Mouse (Mus musculus): Measurements from ENCODE around the gene Galnt14. TPM values are rescaled to one million over a fixed set of nuclear protein-coding genes. Genes with fewer than 3 reads are reported as not detected.

The Galnt14 gene
- polyA plus RNA-seq, 1 experiment, result not detected

DNA sequence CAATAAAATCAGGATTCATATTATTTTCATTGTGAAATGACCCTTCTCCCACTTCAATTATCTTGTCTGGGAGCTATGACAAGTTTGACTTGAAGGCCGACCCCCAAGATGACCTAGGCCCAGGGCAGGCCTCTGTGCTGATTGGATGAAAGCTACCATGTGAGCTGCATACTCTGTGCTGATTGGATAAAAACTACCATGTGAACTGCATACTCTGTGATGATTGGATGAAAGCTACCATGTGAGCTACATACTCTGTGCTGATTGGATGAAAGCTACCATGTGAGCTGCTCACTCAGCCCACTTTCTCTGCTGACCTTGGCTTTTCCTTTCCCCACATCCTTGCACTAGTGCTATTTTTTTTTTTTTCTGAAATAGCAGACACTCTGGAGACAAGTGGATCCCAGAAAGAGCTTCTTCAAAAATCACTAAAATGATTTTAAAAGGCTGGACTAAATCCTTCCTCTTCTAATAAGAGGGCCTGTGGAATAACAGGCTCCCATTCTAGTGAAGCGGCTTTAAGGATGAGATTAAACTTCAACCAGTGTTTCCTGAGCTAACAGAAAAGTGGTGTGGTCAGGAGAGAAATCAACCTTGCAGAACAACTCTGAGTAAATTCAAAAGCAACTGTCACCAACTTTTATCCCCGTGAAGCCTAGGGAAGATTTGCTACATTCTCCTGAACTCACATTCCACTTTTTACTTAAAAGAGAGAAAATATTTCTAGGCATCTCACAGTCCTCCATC lies 15.9 kb downstream of the Galnt14 start:
- no peak for TF ChIP-seq GATA1 (IDR thresholded peaks at IDR 0.05; ENCODE audit: low read length)

DNA sequence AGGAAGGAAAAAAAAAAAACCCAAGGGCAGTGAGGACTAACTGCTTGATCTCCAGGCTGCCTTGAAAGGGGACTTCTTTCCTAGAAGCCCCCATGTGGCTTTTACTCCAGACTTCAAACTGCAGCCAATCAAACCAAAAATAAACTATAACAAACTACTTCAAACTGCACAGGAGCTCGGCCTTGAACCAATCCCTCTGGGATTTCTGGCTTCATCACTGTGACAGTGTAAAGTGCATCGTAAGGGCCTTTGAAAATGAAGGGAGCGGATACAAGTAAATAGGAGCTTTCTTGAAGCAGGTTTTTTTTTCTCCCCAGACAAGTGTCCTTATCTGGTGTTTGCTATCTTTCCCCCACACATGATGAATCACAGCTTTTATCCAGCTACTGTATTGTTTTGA lies 22.0 kb downstream of the Galnt14 start:
- no peak for TF ChIP-seq GATA1 (IDR thresholded peaks at IDR 0.05; ENCODE audit: low read length)

DNA sequence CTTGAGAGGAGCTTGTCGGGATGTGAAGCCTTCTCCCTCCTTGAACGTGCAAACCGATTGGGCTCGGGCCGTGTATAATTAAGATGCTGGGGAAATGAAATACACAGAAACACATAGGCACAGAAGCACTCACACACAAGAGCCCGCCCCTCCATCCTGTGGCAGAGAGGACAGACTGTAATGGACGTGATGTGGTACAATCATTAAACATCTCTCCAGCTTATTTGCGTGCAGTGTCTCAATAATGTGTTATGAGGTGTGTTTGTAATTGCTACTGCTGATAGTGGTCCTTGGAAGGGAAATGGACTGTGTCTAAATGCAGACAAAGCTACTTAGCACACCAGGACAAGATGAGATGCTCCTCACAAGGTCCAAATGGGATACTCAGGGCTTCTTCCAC lies 24.0 kb downstream of the Galnt14 start:
- TF ChIP-seq GATA1 (IDR thresholded peaks at IDR 0.05; ENCODE audit: low read length), result no peak

DNA sequence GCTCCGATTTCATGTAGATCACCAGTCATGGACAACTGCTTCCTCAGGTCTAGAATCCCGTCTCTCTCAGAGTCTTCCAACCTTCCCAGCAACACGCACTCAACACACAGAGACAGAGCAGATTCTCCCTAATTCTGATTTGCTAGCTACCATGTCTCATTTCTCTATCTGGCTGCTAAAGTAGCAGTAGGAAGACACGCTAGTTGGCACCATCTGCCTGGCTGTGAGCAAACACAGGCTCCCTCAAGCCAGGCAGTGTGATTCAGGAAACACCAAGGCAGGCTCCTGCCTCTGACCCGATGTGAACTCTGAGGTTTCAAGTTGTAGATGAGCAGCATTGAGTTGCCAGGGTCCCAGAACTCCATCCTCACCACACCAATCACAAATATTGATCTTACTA lies 25.5 kb downstream of the Galnt14 start:
- TF ChIP-seq GATA1 (IDR thresholded peaks at IDR 0.05; ENCODE audit: low read length), result no peak

DNA sequence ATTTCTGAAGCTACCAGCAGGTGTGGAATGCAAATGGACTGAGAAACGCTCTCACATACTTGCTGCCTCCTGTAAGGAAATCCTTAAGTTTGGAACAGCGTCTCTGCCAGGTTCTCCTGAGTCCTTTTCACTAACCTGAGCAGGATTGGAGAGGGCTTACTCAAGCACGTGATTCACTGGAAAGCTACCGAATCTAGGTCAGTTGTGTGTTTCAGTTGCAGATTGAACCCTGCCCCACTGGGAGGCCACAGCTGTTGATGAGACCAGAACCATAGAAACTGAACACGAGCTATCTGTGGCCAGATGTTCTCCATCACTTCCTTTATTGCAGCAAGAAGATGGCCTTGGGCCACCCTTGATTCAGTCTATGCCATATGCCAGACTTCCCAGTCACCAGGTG lies 38.3 kb downstream of the Galnt14 start:
- no peak for TF ChIP-seq GATA1 (IDR thresholded peaks at IDR 0.05; ENCODE audit: low read length)

DNA sequence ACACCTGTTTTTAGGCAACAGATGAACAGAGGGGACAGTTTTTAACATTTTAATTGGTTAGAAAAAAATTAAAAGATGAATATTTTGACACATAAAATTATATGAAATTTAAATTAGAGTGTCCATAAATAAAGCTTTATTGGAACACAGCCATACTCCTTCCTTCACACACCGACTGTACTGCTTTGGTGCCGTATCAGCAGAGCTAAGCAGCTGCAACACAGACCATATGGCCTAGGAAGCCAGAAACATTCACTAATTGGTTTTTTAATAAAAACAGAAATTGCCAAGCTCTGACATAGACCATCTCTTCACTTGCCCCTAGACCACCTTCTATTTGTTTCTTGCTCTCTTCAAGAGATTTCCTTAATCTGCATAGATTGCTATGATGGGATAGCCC lies 40.2 kb downstream of the Galnt14 start:
- TF ChIP-seq GATA1 (IDR thresholded peaks at IDR 0.05; ENCODE audit: low read length), result no peak

DNA sequence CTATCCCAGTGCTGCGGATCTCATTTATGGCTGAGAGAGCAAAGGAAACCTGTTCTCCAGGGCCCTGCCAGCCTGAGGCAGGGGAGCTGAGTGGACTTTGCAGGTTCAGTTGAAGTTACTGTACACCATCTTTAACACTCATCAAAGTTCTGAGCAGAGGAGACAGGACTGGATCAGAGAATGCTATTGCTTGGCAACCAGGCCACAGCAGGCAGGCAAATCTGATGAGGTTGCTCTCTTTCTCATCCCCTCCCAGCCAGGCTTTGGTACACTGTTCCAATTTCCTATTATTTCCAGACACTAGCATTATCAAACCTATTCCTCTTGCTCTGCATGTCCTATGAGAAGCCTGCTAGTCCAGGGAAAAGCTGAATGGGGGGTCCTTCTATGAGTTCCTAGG lies 41.3 kb downstream of the Galnt14 start:
- no peak for TF ChIP-seq GATA1 (IDR thresholded peaks at IDR 0.05; ENCODE audit: low read length)

DNA sequence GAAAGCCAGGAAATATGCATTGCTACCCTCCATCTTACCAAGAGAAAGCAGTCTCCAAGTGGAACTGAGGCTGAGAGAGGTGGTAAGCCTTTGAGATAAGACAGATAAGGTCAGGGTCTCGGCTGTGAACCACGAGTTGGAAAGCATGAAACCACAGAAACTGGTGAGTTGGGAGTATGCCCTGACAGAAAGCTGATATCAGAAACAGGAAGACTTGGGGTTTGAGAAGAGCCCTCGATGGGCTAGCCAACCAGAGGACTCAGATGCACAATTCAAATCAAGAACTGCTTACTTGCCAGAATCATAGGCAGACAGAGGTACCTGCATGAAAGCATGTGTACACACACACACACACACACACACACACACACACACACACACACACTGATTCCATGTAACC lies 47.0 kb downstream of the Galnt14 start:
- no peak for TF ChIP-seq GATA1 (IDR thresholded peaks at IDR 0.05; ENCODE audit: low read length)

DNA sequence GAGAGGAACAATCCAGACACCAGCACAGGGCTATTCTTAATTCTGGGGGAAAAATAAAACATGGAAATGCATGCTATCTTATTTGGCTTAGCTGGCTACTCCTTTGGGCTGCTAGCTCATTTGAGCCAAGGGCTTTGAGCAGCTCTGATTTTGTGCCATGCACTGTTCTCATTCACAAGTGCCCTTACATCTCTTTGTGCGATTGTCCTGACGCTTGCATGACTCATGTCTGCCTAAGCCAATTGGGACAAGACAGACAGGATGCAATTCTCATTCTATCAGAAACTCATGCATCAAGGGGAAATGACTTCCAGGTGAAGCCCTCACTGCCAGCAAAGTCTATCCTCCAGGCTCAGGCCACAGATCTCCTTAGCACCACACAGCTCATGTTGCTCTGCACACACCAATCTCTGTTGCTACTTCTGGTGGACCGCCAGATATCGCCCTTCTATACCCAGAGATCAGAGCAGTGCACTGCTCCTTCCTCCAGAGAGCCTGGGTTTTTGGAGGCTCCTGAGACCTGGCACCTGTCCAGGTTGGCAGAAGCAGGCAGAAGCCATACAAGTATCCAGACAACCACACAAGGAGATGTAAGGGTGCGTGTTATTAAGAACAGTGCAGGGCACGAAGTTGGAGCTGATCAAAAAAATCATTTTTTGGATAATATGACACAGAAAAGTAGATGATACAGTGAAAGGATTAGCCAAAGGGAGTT lies 51.4 kb downstream of the Galnt14 start:
- TF ChIP-seq GATA1 (IDR thresholded peaks at IDR 0.05; ENCODE audit: low read length), result no peak

DNA sequence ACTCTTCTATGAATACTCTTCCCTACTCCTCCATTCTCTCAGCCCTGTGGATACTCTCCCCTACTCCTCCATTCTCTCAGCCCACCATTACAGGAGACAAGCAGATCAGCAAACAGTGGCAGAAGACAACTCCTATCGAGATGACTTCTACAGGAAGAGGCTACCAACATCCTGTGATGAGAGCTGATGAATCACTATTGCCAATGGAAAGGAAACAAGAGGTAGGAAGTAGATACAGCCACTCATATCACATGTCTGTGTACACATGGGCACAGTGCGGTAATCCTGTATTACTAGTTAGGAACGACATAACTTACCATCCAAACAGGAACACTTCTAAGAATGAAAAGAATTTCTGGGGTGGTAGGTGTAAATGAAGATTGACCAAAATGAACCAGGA lies 53.9 kb downstream of the Galnt14 start:
- TF ChIP-seq GATA1 (IDR thresholded peaks at IDR 0.05; ENCODE audit: low read length), result no peak

DNA sequence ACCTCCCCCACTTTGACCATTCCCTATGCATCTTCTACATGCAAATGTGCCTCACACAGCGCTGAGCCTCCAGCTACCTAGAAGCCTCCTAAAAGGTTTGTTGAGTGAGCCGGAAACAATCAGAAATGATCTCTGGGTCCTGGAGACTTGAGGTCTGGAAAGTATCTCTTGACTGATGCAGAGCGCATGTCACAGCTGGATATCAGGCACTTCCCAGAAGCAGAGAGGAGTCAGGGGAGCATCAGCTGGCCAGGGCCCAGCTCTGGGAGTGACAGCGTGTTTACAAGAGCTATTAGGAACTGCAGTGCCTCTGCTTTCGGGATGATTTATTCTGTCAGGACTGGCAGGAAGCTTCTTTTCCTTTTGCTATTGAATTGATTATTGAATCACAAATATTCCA lies 56.0 kb downstream of the Galnt14 start:
- no peak for TF ChIP-seq GATA1 (IDR thresholded peaks at IDR 0.05; ENCODE audit: low read length)

DNA sequence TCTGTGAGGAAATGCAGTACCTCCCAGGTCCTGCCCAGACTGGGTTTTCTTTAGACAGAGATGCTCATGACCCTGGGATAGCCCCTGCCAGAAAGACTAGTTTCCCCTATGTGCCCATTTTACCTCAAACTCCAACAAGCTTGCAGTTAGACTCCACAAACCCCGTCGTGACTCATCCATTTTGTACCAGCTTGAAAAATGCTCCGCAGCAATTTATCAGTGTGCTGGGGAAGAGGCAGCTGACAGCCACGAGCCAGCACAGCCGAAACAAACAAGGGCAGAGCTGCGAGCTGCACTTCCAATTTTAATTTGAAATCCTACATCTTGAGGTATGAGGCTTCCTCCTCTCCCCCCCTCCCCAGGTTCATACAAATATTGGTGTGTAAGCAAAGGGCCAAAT lies 60.9 kb downstream of the Galnt14 start:
- TF ChIP-seq GATA1 (IDR thresholded peaks at IDR 0.05; ENCODE audit: low read length), result no peak

DNA sequence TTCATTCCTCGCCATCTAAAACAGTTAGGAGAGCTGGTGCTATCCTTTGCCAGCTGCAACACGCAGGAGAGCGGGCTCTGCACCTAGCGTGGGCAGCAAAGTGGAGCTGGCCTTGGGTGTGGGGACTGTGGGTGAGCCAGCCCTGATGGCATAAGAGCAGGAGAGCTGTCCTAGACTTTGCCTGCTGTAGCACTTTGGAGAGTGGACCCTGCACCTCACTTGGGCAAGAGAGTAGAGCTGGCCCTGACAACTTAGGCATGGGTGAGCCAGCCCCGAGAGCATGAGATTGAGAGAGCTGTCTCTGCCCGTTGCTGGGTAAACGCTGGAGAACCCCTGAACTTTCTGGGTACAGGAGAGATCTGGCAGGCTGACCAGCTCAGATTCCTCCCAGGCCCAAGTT lies 68.6 kb downstream of the Galnt14 start:
- no peak for TF ChIP-seq GATA1 (IDR thresholded peaks at IDR 0.05; ENCODE audit: low read length)

DNA sequence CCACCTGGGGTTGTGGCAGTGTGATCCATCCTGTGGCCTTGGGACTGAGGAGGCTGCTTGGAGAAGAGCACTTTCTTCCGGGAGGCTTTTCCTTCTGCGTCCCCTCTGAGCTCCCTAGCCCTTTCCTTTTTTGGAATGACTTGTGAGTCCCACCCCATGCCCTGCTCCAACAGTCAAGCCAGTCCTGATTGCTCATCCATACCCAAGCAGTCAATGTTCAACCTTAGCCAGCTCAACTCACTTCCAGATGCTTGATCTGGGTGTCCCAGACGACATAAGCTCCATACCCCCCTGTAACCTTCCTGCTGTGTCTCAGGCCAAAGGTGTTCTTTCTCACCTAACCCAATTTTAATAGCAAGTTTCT lies 70.2 kb downstream of the Galnt14 start:
- TF ChIP-seq GATA1 (IDR thresholded peaks at IDR 0.05; ENCODE audit: low read length), result no peak

DNA sequence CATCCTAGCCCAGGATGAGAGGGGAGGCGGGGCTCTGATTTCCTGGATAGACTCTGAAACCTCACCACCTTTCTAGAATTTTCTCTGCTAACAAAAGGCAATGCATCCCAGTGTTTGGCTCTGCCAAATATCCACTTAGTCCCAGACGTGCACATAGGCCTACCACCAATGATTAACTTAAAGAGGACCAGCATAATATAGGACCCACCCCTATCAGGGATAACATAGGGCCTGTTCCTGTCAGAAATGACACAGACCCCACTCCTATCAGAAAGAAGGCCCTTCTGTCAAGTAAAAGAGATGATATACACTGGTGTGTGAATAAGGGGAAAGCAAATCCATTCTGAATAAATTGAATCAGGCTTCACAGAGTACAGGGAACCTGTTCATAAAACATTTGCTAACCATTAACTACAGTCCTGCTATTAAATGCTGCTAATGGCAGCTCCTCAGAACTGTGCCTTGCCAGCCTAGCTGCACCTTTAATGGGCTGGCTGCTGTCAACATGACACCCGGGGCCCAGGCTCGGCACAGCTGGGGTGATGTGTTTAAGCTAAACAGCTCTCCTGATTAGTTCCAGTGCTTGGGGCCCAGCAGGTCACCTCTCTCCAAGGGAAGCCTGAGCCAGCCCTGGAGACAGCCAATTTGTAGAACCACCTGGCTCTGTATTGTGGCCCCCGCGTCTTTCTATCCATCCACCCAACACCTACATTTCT lies 70.7 kb downstream of the Galnt14 start:
- TF ChIP-seq GATA1 (IDR thresholded peaks at IDR 0.05; ENCODE audit: low read length), result no peak

DNA sequence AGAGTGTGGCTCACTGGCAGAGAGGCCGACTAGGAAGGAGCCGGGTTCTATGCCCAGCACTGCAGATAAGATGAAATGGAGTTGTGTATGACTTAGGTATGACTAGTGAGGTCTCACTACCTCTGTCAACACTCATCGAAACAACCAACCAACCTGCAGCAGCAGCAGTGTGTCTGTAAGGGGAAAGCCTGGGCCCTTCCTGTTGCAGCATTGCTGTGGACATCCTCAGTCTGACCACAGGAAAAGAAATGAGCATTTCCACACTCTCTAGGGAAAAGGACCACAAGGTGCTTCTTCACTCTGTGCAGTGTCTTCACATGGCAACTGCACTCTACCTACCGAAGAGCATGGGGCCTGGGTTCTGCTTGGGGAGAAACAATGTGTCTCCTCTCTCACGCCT lies 73.3 kb downstream of the Galnt14 start:
- TF ChIP-seq GATA1 (IDR thresholded peaks at IDR 0.05; ENCODE audit: low read length), result no peak

DNA sequence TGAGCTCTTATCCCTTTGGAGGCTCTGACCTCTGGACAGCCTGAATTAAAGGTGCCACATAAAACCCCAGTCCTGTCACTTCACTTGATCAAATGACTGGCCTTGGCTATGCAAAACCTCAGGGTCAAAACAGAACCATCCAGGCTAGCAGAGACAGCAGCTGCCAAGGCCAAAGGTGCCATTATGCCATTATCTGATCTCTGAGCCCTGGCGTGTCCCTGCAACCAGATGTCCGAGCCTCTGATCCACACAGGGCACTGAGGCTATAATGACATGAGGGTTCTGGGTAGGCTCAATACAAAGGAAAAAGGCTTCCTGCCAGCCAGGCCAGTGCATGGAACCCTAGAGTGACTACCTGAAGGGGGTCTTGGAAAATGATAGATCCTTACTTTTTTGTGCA lies 75.4 kb downstream of the Galnt14 start:
- no peak for TF ChIP-seq GATA1 (IDR thresholded peaks at IDR 0.05; ENCODE audit: low read length)
